Mouse (Mus musculus) CH12.LX (cell line): ENCODE measurements at regions not wholly inside any gene's neighbourhood (a gene's known extent, or its start where the extent isn't known, plus 50 kb on each side); places are given as distances from the start of the nearest gene placed in this dataset.

Source experiments
- DNase-seq: peaks from one replicate; pipeline ENCODE4 v3.0.0-alpha.2; 2013; ENCODE audit errors: extremely low read depth
- H3K27ac ChIP-seq: 2 replicates; pipeline ENCODE4 v1.5.1; 2012; ENCODE audit warnings: low read depth, mild to moderate bottlenecking, control low read depth, moderate library complexity; ENCODE audit not compliant: insufficient read depth
- H3K27me3 ChIP-seq: replicated peaks from 2 replicates; pipeline ENCODE3; 2012; ENCODE audit warnings: inconsistent platforms
- H3K36me3 ChIP-seq, 2 experiments: replicated peaks in 1 of 2; 2 replicates each; pipeline versions ENCODE3 to v1.6.1; 2012; ENCODE audit warnings: inconsistent platforms in 1 of 2, low read length in 1 of 2, mild to moderate bottlenecking in 1 of 2, mixed read lengths in 1 of 2, moderate library complexity in 1 of 2; ENCODE audit not compliant: control insufficient read depth in 1 of 2, insufficient read depth in 1 of 2
- H3K4me1 ChIP-seq, 2 experiments: 2 replicates each; pipeline ENCODE4 v1.6.1; 2012; ENCODE audit warnings: inconsistent platforms in 1 of 2, moderate library complexity in 1 of 2; ENCODE audit not compliant: insufficient read depth in 2 of 2, control insufficient read depth in 1 of 2
- H3K4me2 ChIP-seq: 2 replicates; pipeline ENCODE4 v1.6.1; 2012; ENCODE audit warnings: low read depth, mild to moderate bottlenecking, control low read depth; ENCODE audit not compliant: poor library complexity, insufficient read depth, severe bottlenecking
- H3K4me3 ChIP-seq, 3 experiments: fragments of 150-350 bp in 1 of 3; sonication (generic) in 1 of 3; replicated peaks in 1 of 3; 2 replicates each; pipeline versions ENCODE3 to v1.5.1; 2011 to 2012; ENCODE audit warnings: low read depth in 2 of 3, low read length in 2 of 3, mild to moderate bottlenecking in 2 of 3, moderate library complexity in 2 of 3, control low read depth in 1 of 3, improper control_type of control experiment in 1 of 3, inconsistent platforms in 1 of 3, mixed read lengths in 1 of 3; ENCODE audit not compliant: poor library complexity in 1 of 3
- H3K79me2 ChIP-seq: replicated peaks from 2 replicates; pipeline ENCODE4 v1.6.1; 2012; ENCODE audit warnings: mild to moderate bottlenecking, moderate library complexity; ENCODE audit not compliant: control insufficient read depth, poor library complexity, insufficient read depth, severe bottlenecking; ENCODE audit errors: extremely low read depth
- H3K9ac ChIP-seq: 2 replicates; pipeline ENCODE4 v1.6.1; 2012; ENCODE audit warnings: low read depth, mild to moderate bottlenecking, control low read depth, moderate library complexity; ENCODE audit not compliant: insufficient read depth
- H3K9me3 ChIP-seq: replicated peaks from 2 replicates; pipeline ENCODE3; 2012; ENCODE audit warnings: low read length, inconsistent platforms, mixed read lengths
- BHLHE40 ChIP-seq: IDR thresholded peaks from 2 replicates; pipeline ENCODE4 v1.6.1; 2011; ENCODE audit warnings: mild to moderate bottlenecking, low read depth, low read length, improper control_type of control experiment
- CHD1 ChIP-seq: IDR thresholded peaks from 2 replicates; pipeline ENCODE4 v1.6.1; 2012; ENCODE audit warnings: low read depth, low read length, improper control_type of control experiment, inconsistent platforms
- CTCF ChIP-seq, 2 experiments: IDR thresholded peaks in 1 of 2; conservative IDR thresholded peaks in 1 of 2; 2 replicates each; pipeline ENCODE4 v1.5.1; 2011 to 2012; ENCODE audit warnings: low read depth in 2 of 2, low read length in 2 of 2, improper control_type of control experiment in 1 of 2, inconsistent platforms in 1 of 2, mild to moderate bottlenecking in 1 of 2, moderate library complexity in 1 of 2
- E2F4 ChIP-seq: IDR thresholded peaks from 2 replicates; pipeline ENCODE4 v1.6.1; 2011; ENCODE audit warnings: low read depth, low read length, improper control_type of control experiment; ENCODE audit not compliant: insufficient replicate concordance
- ELF1 ChIP-seq: IDR thresholded peaks from 2 replicates; pipeline ENCODE4 v1.6.1; 2014; ENCODE audit warnings: low read depth, mild to moderate bottlenecking, inconsistent platforms, low read length, improper control_type of control experiment
- GABPA ChIP-seq: IDR thresholded peaks from 2 replicates; pipeline ENCODE4 v1.6.1; 2012; ENCODE audit warnings: low read depth, low read length, improper control_type of control experiment, inconsistent platforms; ENCODE audit not compliant: insufficient replicate concordance
- HCFC1 ChIP-seq: IDR thresholded peaks from 2 replicates; pipeline ENCODE4 v1.6.1; 2012; ENCODE audit warnings: low read depth, mild to moderate bottlenecking, inconsistent platforms, low read length, improper control_type of control experiment
- KAT2A ChIP-seq: IDR thresholded peaks from 2 replicates; pipeline ENCODE4 v1.6.1; 2012; ENCODE audit warnings: low read length, improper control_type of control experiment, inconsistent platforms; ENCODE audit not compliant: insufficient replicate concordance
- MAFK ChIP-seq: IDR thresholded peaks from 2 replicates; pipeline ENCODE4 v1.6.1; 2011; ENCODE audit warnings: low read length, improper control_type of control experiment; ENCODE audit not compliant: insufficient replicate concordance
- MEF2A ChIP-seq: IDR thresholded peaks from 2 replicates; pipeline ENCODE4 v1.6.1; 2014; ENCODE audit warnings: low read depth, mild to moderate bottlenecking, inconsistent platforms, low read length, improper control_type of control experiment, borderline replicate concordance
- MYC ChIP-seq: IDR thresholded peaks from 2 replicates; pipeline ENCODE4 v1.6.1; 2011; ENCODE audit warnings: low read depth, mild to moderate bottlenecking, improper control_type of control experiment, low read length
- NELFE ChIP-seq: IDR thresholded peaks from 2 replicates; pipeline ENCODE4 v1.6.1; 2011; ENCODE audit warnings: low read depth, low read length, improper control_type of control experiment
- NRF1 ChIP-seq: IDR thresholded peaks from 2 replicates; pipeline ENCODE4 v1.6.1; 2014; ENCODE audit warnings: low read depth, mild to moderate bottlenecking, inconsistent platforms, low read length, improper control_type of control experiment, moderate library complexity
- POLR2A ChIP-seq: IDR thresholded peaks from 2 replicates; pipeline ENCODE4 v1.6.1; 2011; ENCODE audit warnings: low read depth, mild to moderate bottlenecking, improper control_type of control experiment, low read length
- POLR2AphosphoS2 ChIP-seq: IDR thresholded peaks from 2 replicates; pipeline ENCODE4 v1.6.1; 2011; ENCODE audit warnings: low read depth, low read length, improper control_type of control experiment
- RAD21 ChIP-seq: IDR thresholded peaks from 2 replicates; pipeline ENCODE4 v1.6.1; 2011; ENCODE audit warnings: low read depth, mild to moderate bottlenecking, low read length, improper control_type of control experiment, moderate library complexity
- RCOR1 ChIP-seq: conservative IDR thresholded peaks from 2 replicates; pipeline ENCODE4 v1.6.1; 2012; ENCODE audit warnings: low read depth, mild to moderate bottlenecking, inconsistent platforms, low read length, improper control_type of control experiment
- TBP ChIP-seq: conservative IDR thresholded peaks from 2 replicates; pipeline ENCODE4 v1.6.1; 2011; ENCODE audit warnings: low read depth, low read length, improper control_type of control experiment
- TCF12 ChIP-seq: IDR thresholded peaks from 2 replicates; pipeline ENCODE4 v1.6.1; 2014; ENCODE audit warnings: low read depth, mild to moderate bottlenecking, inconsistent platforms, low read length, improper control_type of control experiment
- UBTF ChIP-seq: IDR thresholded peaks from 2 replicates; pipeline ENCODE4 v1.6.1; 2012; ENCODE audit warnings: low read depth, mild to moderate bottlenecking, inconsistent platforms, low read length, improper control_type of control experiment, moderate library complexity
- ZC3H11A ChIP-seq: IDR thresholded peaks from 2 replicates; pipeline ENCODE4 v1.6.1; 2012; ENCODE audit warnings: low read depth, mild to moderate bottlenecking, inconsistent platforms, low read length, improper control_type of control experiment
- ZKSCAN1 ChIP-seq: IDR thresholded peaks from 2 replicates; pipeline ENCODE4 v1.6.1; 2012; ENCODE audit warnings: low read depth, inconsistent platforms, low read length, improper control_type of control experiment, borderline replicate concordance
- ZNF384 ChIP-seq: IDR thresholded peaks from 2 replicates; pipeline ENCODE4 v1.6.1; 2012; ENCODE audit warnings: low read depth, low read length, improper control_type of control experiment, inconsistent platforms
- dilution Hi-C: fragments of 300-500 bp; cut with MboI; formaldehyde crosslinking; loops from 2 replicates; pipeline ENCODE4 v1.14.3; 2020; ENCODE audit warnings: low sequenced_read_pairs; ENCODE audit not compliant: extremely low pct_unique_long_range_greater_than_20kb, extremely low pct_ligation_motif_present
- in situ Hi-C: fragments of 300-500 bp; cut with MboI; formaldehyde crosslinking; loops from 3 replicates; pipeline ENCODE4 v1.14.3; 2019; ENCODE audit warnings: low sequenced_read_pairs, low pct_ligation_motif_present, low pct_unique_long_range_greater_than_20kb, mixed read lengths

DNA sequence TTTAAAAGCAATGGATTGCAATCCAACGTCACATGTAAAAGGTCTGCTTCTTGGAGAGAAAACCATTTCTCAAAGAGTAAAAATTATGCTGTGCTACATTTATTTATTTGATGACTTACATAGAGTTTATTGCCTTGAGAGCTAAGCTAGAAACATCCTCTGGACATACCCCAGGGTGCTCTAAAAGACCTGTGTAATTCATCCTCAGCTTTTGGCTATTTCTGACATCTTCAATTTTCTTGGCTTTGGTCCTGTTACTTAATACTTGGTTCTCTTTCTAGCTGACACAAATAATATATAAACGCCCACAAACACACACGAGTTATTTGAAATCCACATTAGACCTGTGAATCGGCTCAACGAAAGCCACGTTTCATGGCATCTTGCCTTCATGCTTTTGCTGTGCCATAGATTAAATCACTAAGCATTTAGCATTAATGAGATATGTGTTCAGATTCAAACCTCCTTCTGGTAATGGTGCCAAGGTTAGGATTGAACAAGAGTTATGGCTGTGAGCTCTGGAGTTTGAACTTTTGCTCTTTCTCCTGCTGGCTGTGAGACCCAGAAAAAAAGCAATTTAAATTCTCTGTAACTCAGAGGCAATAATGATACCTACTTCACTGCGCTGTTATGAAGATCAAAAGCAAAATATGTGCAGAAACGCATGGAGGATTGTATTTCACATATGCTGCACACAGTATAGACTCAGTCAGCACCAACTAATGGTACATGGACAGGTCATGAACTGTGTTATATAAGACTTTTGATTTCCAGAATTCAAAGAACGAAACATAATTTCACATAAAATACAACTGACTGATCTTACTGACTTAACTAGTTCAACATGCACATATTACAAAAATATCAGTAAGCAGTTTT, 89.6 kb upstream of the Gimd1 start:
- H3K9me3 ChIP-seq = no peaks in the 10 kb centered on the region
- no peak overlapping the region for H3K27ac ChIP-seq
- H3K36me3 ChIP-seq = no peaks in the 10 kb centered on the region
- in situ Hi-C loops (loop anchor here (10.0 kb wide), 1 partner anchor 45 kb away; no protein-coding TSS in a partner anchor), dilution Hi-C loops (no loop called here)
- H3K4me1 ChIP-seq = peaks cover 5 to 11% of the 10 kb centered on the region in 2 experiments; a peak in 1 of 4 replicates
- no peak overlapping the region for H3K9ac ChIP-seq
- no peaks in the 10 kb centered on the region for H3K27me3 ChIP-seq
- no peak overlapping the region for H3K4me2 ChIP-seq
- no peak overlapping the region for H3K4me3 ChIP-seq
- H3K79me2 ChIP-seq = no peaks in the 10 kb centered on the region
- DNase-seq = no peak
- TF ChIP-seq CTCF (conservative IDR thresholded peaks at IDR 0.05 in 1 of 2, IDR thresholded peaks at IDR 0.05 in 1 of 2; ENCODE audit: low read depth in 2 of 2, low read length in 2 of 2) = no peak

DNA sequence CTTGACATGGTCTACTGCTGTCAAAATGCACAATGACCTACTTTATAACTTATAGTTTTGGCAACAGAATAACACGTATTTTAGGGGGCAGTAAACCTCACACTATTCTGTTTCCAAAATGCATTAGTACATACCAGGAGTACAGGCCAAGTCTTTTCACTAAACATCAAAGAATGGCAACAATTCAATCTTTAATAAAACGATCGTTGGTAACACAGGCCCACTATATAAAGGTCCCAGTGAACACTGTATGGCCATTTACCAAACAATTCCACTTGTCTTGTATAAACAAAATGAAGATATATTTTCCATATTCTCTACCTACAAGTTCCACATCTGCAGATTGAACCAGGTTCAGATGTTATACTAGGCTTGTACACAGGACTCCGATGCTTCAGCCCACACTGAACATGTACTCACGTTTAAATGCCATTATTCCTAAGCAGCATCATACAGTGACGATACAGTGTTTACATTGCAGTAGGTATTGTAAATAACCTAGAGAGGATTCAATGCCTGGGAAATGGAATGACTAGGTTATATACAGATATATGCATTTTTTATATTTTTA, 78.3 kb upstream of the Gimd1 start:
- in situ Hi-C loops (no loop called here), dilution Hi-C loops (no loop called here)
- no peak for DNase-seq
- no peak overlapping the region for H3K27ac ChIP-seq
- H3K9me3 ChIP-seq = no peaks in the 10 kb centered on the region
- no peaks in the 10 kb centered on the region for H3K27me3 ChIP-seq
- no peak overlapping the region for H3K9ac ChIP-seq
- no peak for TF ChIP-seq MEF2A
- TF ChIP-seq BHLHE40 = no peak
- no peak for TF ChIP-seq TCF12
- no peak for TF ChIP-seq UBTF
- no peak for TF ChIP-seq POLR2AphosphoS2
- no peaks in the 10 kb centered on the region for H3K36me3 ChIP-seq
- H3K4me2 ChIP-seq = no peak overlapping the region
- H3K4me1 ChIP-seq = peaks cover 3 to 8% of the 10 kb centered on the region in 2 experiments; a peak in 3 of 4 replicates
- no peaks in the 10 kb centered on the region for H3K79me2 ChIP-seq
- H3K4me3 ChIP-seq = no peak overlapping the region

DNA sequence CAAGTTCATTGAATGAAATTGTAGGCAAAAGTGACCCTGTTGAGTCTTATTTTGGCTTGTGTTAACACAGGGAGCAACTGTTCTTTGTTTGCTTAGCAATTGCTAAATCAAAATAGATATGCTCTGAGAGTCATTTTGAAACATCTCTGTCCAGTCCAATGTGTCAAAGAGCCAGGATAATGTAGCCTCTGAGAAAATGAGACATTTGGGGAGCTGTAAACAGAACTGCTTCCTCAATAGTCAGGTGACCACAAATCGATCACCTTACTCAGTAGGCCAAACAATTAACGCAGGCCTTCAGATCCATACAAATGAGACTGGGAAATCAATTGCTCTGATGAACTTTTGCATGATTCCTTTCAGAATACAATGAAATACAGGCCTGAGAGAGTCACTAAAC, 63.9 kb upstream of the Gimd1 start:
- Histone ChIP-seq H3K4me2 (no peak overlapping the region), H3K9ac (no peak overlapping the region), H3K36me3 (no peaks in the 10 kb centered on the region), H3K79me2 (no peaks in the 10 kb centered on the region)
- DNase-seq = no peak
- TF ChIP-seq NRF1 (no peak), GABPA (no peak), MYC (no peak), NELFE (no peak), RAD21 (no peak), ZC3H11A (no peak), TBP (no peak), HCFC1 (no peak), ZNF384 (no peak), MAFK (no peak), RCOR1 (no peak), BHLHE40 (no peak), POLR2A (no peak), CHD1 (no peak), E2F4 (no peak), ZKSCAN1 (no peak), ELF1 (no peak), KAT2A (no peak)
- TF ChIP-seq, all 38 proteins: peak for 0
- Histone ChIP-seq H3K4me3 (no peak overlapping the region), H3K27ac (no peak overlapping the region), H3K27me3 (no peaks in the 10 kb centered on the region), H3K4me1 (peaks cover 0 to 5% of the 10 kb centered on the region in 2 experiments; a peak in 1 of 4 replicates), H3K9me3 (no peaks in the 10 kb centered on the region)
- in situ Hi-C loops = no loop called here
- dilution Hi-C loops = no loop called here
